Mouse (Mus musculus): ENCODE measurements around the gene Filip1l. TPM values are rescaled to one million over a fixed set of nuclear protein-coding genes. Genes with fewer than 3 reads are reported as not detected.

Gene Filip1l
- polyA plus RNA-seq, 1 experiment: 12.1 TPM

DNA sequence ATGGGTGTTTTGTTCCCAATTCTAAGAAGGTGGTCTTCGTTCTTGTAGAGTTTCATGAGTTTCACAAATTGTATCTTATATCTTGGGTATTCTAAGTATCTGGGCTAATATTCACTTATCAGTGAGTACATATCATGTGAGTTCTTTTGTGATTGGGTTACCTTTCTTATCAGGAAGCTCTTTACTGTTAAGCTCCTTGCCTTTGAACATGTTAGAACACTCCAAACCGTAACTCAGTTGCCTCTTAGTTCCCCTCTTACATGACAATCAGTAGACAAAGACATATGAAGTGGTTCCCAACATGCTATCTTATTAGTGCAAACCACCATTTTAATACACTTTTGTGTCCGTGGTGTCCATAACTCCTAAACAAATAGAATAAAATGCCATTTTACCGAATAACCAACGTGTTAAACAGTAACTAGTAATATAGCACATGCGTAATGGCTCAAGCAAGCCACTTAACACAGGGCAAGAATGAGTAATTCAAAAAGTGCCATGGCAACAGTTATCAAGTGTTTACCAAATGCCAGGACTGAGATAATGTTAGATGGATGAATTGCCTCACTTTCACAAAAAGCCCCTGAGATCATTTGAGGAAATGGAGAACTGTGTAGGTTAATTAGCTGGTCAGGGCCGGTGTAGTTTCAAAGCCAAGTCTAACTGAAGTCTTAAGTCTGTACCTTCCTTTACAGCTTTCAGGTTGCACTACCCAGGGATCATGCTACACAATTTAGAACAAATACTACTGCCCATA lies 215.9 kb downstream of the Filip1l start:
- no peak overlapping the region for H3K4me2 ChIP-seq (ENCODE audit: low read depth)
- peaks cover 34% of the 10 kb centered on the region for H3K36me3 ChIP-seq (ENCODE audit: control insufficient read depth, insufficient read depth)
- H3ac ChIP-seq (ENCODE audit: control insufficient read depth, insufficient read length): no peak overlapping the region
- no peaks in the 10 kb centered on the region for H3K27me3 ChIP-seq (ENCODE audit: control insufficient read depth, insufficient read depth, insufficient read length)
- H3K79me2 ChIP-seq (ENCODE audit: control insufficient read depth, insufficient read depth): peaks cover 92% of the 10 kb centered on the region
- TF ChIP-seq E2F4 (IDR thresholded peaks at IDR 0.05; ENCODE audit: insufficient read depth) (no peak), TCF3 (IDR thresholded peaks at IDR 0.05; ENCODE audit: insufficient read length, low read depth) (no peak), MAX (IDR thresholded peaks at IDR 0.05; ENCODE audit: low read depth) (no peak), REST (IDR thresholded peaks at IDR 0.05; ENCODE audit: insufficient read depth, insufficient read length) (no peak), SRF (IDR thresholded peaks at IDR 0.05; ENCODE audit: control insufficient read depth, insufficient read length, low read depth) (no peak), TCF12 (IDR thresholded peaks at IDR 0.05; ENCODE audit: insufficient read depth, poor library complexity, severe bottlenecking) (no peak), MYOD1 (IDR thresholded peaks at IDR 0.05; ENCODE audit: control insufficient read depth in 1 of 3, insufficient read length in 2 of 3, low read depth in 2 of 3) (no peak), CEBPB (IDR thresholded peaks at IDR 0.05; ENCODE audit: insufficient read depth, poor library complexity, severe bottlenecking) (no peak), MYOG (IDR thresholded peaks at IDR 0.05; ENCODE audit: control insufficient read depth in 1 of 3, insufficient read depth in 1 of 3, insufficient read length in 2 of 3, low read depth in 2 of 3) (no peak), POLR2AphosphoS2 (IDR thresholded peaks at IDR 0.05; ENCODE audit: insufficient read length, low read depth) (no peak), USF1 (IDR thresholded peaks at IDR 0.05; ENCODE audit: low read depth) (no peak), POLR2A (IDR thresholded peaks at IDR 0.05; ENCODE audit: insufficient read length, low read depth) (no peak)
- H3K4me3 ChIP-seq: no peak overlapping the region

DNA sequence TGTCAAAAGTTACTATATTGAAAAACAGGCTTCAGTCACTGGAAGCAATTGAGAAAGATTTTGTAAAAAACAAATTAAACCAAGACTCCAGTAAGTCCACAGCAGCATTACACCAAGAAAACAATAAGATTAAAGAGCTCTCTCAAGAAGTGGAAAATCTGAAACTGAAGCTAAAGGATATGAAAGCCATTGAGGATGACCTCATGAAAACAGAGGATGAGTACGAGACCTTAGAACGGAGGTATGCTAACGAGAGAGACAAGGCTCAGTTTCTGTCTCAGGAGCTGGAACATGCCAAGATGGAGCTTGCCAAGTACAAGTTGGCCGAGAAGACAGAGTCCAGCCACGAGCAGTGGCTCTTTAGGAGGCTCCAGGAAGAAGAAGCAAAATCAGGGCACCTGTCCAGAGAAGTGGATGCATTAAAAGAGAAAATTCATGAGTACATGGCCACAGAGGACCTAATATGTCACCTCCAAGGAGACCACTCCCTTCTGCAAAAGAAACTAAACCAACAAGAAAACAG lies 218.0 kb downstream of the Filip1l start:
- Histone ChIP-seq H3K4me3 (no peak overlapping the region), H3ac (ENCODE audit: control insufficient read depth, insufficient read length) (no peak overlapping the region), H3K79me2 (ENCODE audit: control insufficient read depth, insufficient read depth) (peaks cover 92% of the 10 kb centered on the region), H3K36me3 (ENCODE audit: control insufficient read depth, insufficient read depth) (peaks cover 38% of the 10 kb centered on the region), H3K4me2 (ENCODE audit: low read depth) (no peak overlapping the region), H3K27me3 (ENCODE audit: control insufficient read depth, insufficient read depth, insufficient read length) (no peaks in the 10 kb centered on the region)
- TF ChIP-seq TCF3 (IDR thresholded peaks at IDR 0.05; ENCODE audit: insufficient read length, low read depth) (no peak), CEBPB (IDR thresholded peaks at IDR 0.05; ENCODE audit: insufficient read depth, poor library complexity, severe bottlenecking) (no peak), MYOG (IDR thresholded peaks at IDR 0.05; ENCODE audit: control insufficient read depth in 1 of 3, insufficient read depth in 1 of 3, insufficient read length in 2 of 3, low read depth in 2 of 3) (no peak), REST (IDR thresholded peaks at IDR 0.05; ENCODE audit: insufficient read depth, insufficient read length) (no peak), E2F4 (IDR thresholded peaks at IDR 0.05; ENCODE audit: insufficient read depth) (no peak), MYOD1 (IDR thresholded peaks at IDR 0.05; ENCODE audit: control insufficient read depth in 1 of 3, insufficient read length in 2 of 3, low read depth in 2 of 3) (no peak), TCF12 (IDR thresholded peaks at IDR 0.05; ENCODE audit: insufficient read depth, poor library complexity, severe bottlenecking) (no peak), POLR2A (IDR thresholded peaks at IDR 0.05; ENCODE audit: insufficient read length, low read depth) (no peak)

DNA sequence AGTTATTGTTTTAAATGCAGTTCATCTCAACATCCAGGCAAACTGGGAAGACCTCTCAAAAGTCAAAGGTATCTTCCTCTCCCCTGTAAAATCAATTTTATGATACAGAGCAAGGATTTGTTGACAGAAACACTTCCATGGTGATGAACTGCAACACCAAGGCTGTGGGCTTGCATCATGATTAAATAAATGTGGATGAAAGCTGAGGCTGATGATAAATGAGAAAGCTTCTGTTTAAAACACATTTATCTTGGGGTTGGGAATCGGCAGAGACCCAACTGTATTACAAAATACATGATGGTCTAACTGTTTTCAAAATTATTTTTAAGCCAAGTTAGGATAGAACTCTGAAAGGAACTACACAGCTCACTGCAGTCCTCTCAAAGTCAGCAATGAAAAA lies 220.9 kb downstream of the Filip1l start:
- Histone ChIP-seq H3ac (ENCODE audit: control insufficient read depth, insufficient read length) (no peak overlapping the region), H3K27me3 (ENCODE audit: control insufficient read depth, insufficient read depth, insufficient read length) (no peaks in the 10 kb centered on the region), H3K79me2 (ENCODE audit: control insufficient read depth, insufficient read depth) (peaks cover 91% of the 10 kb centered on the region), H3K4me2 (ENCODE audit: low read depth) (no peak overlapping the region), H3K4me3 (no peak overlapping the region), H3K36me3 (ENCODE audit: control insufficient read depth, insufficient read depth) (peaks cover 42% of the 10 kb centered on the region)
- TF ChIP-seq TCF3 (IDR thresholded peaks at IDR 0.05; ENCODE audit: insufficient read length, low read depth) (no peak), POLR2A (IDR thresholded peaks at IDR 0.05; ENCODE audit: insufficient read length, low read depth) (no peak), CEBPB (IDR thresholded peaks at IDR 0.05; ENCODE audit: insufficient read depth, poor library complexity, severe bottlenecking) (no peak), E2F4 (IDR thresholded peaks at IDR 0.05; ENCODE audit: insufficient read depth) (no peak), REST (IDR thresholded peaks at IDR 0.05; ENCODE audit: insufficient read depth, insufficient read length) (no peak), MAX (IDR thresholded peaks at IDR 0.05; ENCODE audit: low read depth) (no peak), MYOD1 (IDR thresholded peaks at IDR 0.05; ENCODE audit: control insufficient read depth in 1 of 3, insufficient read length in 2 of 3, low read depth in 2 of 3) (no peak), SRF (IDR thresholded peaks at IDR 0.05; ENCODE audit: control insufficient read depth, insufficient read length, low read depth) (no peak), TCF12 (IDR thresholded peaks at IDR 0.05; ENCODE audit: insufficient read depth, poor library complexity, severe bottlenecking) (no peak), USF1 (IDR thresholded peaks at IDR 0.05; ENCODE audit: low read depth) (no peak), MYOG (IDR thresholded peaks at IDR 0.05; ENCODE audit: control insufficient read depth in 1 of 3, insufficient read depth in 1 of 3, insufficient read length in 2 of 3, low read depth in 2 of 3) (no peak), POLR2AphosphoS2 (IDR thresholded peaks at IDR 0.05; ENCODE audit: insufficient read length, low read depth) (no peak)

DNA sequence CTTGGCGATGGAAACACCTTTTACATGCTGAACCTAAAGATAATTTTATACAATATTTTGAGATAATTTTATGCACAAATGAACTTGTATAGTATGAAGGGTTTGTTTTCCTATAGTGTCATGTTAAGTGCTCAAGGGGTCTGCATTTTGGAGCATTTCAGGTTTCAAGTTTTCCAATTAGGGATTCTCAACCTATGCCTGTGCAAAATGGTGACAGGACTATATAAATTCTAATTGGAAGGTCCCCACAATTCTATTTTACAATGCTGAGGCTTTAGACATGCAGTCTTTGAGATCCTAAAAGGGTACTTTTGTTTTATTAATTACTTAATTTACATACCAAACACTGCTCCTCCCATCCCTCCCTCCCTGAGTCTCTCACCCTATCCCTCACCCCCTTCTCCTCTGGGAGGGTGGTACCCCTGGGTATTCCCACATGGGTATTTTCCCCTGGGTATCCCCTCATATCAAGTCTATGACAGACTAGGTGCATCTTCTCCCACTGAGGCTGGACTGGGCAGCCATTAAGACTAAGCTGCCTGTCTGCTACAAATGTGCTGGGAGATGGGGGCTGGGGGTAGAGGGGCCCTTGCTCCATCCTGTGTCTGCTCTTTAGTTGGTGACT lies 223.0 kb downstream of the Filip1l start:
- TF ChIP-seq MAX (IDR thresholded peaks at IDR 0.05; ENCODE audit: low read depth) (no peak), CEBPB (IDR thresholded peaks at IDR 0.05; ENCODE audit: insufficient read depth, poor library complexity, severe bottlenecking) (no peak), MYOG (IDR thresholded peaks at IDR 0.05; ENCODE audit: control insufficient read depth in 1 of 3, insufficient read depth in 1 of 3, insufficient read length in 2 of 3, low read depth in 2 of 3) (no peak), TCF12 (IDR thresholded peaks at IDR 0.05; ENCODE audit: insufficient read depth, poor library complexity, severe bottlenecking) (no peak), TCF3 (IDR thresholded peaks at IDR 0.05; ENCODE audit: insufficient read length, low read depth) (no peak), POLR2AphosphoS2 (IDR thresholded peaks at IDR 0.05; ENCODE audit: insufficient read length, low read depth) (no peak), POLR2A (IDR thresholded peaks at IDR 0.05; ENCODE audit: insufficient read length, low read depth) (no peak), MYOD1 (IDR thresholded peaks at IDR 0.05; ENCODE audit: control insufficient read depth in 1 of 3, insufficient read length in 2 of 3, low read depth in 2 of 3) (no peak)
- Histone ChIP-seq H3K4me3 (no peak overlapping the region), H3K27me3 (ENCODE audit: control insufficient read depth, insufficient read depth, insufficient read length) (no peaks in the 10 kb centered on the region), H3K79me2 (ENCODE audit: control insufficient read depth, insufficient read depth) (peaks cover 82% of the 10 kb centered on the region), H3ac (ENCODE audit: control insufficient read depth, insufficient read length) (no peak overlapping the region), H3K4me2 (ENCODE audit: low read depth) (no peak overlapping the region), H3K36me3 (ENCODE audit: control insufficient read depth, insufficient read depth) (peaks cover 34% of the 10 kb centered on the region)
